Mouse (Mus musculus): ENCODE results near the gene Plppr1. TPM values are rescaled to one million over a fixed set of nuclear protein-coding genes. Genes with fewer than 3 reads are reported as not detected.

Gene Plppr1
- total RNA-seq (2014; fragmentation: Nextera tagmentation) = not detected in 2 replicates
- total RNA-seq (2017) = not detected in 2 replicates

DNA sequence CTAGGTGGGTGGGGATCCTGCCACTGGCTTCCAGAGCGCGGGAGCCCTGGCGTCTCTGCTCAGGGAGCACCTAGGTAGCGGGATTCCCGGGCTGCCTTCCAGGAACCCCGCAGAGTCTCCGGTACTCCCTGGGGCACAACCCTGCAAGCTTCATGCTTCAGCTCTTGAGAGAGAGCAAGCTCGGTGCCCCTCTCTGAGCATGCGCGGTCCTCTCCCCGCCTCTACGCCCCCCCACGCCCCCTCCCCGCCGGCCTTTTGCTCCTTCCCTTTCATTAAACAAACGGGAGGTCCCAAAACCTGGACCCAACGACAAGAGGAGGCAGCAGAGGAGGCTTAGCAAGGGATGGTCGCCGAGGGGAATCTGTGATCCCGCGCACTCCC lies at the start of gene Plppr1:
Gene Plppr1 (plus strand): TSS at position 253 of the 381 bp plus-strand sequence.
- ATAC-seq (replicated peaks; ENCODE audit: low FRiP score, low TSS enrichment, poor library complexity, severe bottlenecking) = no peak

DNA sequence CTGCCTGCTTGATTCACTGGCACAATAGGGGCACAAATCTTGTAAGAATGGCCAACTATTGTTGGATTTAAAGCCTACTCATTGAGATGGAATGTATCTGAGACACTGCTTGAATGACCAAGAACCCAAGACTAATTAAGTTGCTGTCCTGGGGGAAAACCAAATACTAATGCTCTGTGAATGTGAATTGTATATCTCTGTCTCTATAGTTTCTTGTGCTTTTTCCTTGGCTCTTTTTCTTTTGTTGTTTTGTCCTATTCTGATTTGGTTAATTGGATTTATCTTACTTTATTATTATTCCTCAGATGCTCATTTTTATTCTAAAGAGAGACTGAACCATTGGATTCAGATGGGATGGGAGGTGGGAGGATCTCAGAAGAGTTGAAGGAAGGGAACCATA lies 42.4 kb upstream of the Plppr1 start:
- ATAC-seq (replicated peaks; ENCODE audit: low FRiP score, low TSS enrichment, poor library complexity, severe bottlenecking) = no peak

GRCm38 (mm10) chr4:49023221-49023620 lies 35.9 kb upstream of the Plppr1 start:
- ATAC-seq (replicated peaks; ENCODE audit: low FRiP score, low TSS enrichment, poor library complexity, severe bottlenecking) = no peak

- ATAC-seq (replicated peaks; ENCODE audit: low FRiP score, low TSS enrichment, poor library complexity, severe bottlenecking) = no peak
These were observed 20.8 kb upstream of the Plppr1 start for GRCm38 (mm10) chr4:49038311-49038710.

DNA sequence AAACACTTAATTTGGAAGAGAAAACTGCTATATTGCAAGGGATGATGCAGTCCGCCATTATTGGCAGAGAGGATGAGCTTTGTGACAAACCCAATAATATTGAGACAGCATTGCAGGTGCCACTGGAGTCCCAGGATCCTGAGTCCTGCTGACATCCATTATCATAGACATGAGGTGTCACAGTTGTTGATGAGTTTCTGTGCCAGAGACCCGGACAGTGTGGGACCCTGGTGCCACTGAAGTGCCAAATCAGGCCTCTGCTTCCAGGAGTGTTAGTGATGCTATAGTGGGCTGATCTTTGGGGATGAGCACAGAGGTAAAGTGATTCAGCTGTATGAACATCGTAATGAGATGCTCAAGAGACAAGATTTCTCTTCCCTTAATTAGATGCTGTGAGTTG lies 19.2 kb upstream of the Plppr1 start:
- ATAC-seq (replicated peaks; ENCODE audit: low FRiP score, low TSS enrichment, poor library complexity, severe bottlenecking) = no peak

- ATAC-seq (replicated peaks; ENCODE audit: low FRiP score, low TSS enrichment, poor library complexity, severe bottlenecking) = no peak
These were observed 17.4 kb upstream of the Plppr1 start for GRCm38 (mm10) chr4:49041655-49042054.

DNA sequence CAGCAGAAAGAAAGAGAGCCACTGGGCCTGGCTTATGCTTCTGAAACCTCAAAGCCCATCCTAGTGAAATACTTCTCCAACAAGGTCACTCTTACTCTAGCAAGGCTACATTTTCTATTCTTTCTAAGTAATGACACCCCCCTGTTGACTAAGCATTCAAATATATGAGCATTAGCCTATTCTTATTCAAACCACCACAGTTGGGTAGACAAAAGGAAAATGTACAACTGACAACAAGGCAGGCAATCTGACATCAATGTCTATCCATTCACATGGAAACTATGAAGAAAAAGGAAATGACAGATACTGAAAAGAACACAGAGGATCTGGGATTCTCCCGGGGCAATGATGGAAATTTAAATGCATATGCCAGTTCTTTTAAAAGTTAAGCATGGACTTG lies 8.4 kb upstream of the Plppr1 start:
- no peak for ATAC-seq (replicated peaks; ENCODE audit: low FRiP score, low TSS enrichment, poor library complexity, severe bottlenecking)

- ATAC-seq (replicated peaks; ENCODE audit: low FRiP score, low TSS enrichment, poor library complexity, severe bottlenecking) = no peak
These were observed 1.2 kb upstream of the Plppr1 start for GRCm38 (mm10) chr4:49057916-49058315.

GRCm38 (mm10) chr4:49058557-49058956 lies 516 bp upstream of the Plppr1 start:
- no peak for ATAC-seq (replicated peaks; ENCODE audit: low FRiP score, low TSS enrichment, poor library complexity, severe bottlenecking)

GRCm38 (mm10) chr4:49059402-49060381 lies 619 bp downstream of the Plppr1 start:
- ATAC-seq (replicated peaks; ENCODE audit: low FRiP score, low TSS enrichment, poor library complexity, severe bottlenecking) = no peak

DNA sequence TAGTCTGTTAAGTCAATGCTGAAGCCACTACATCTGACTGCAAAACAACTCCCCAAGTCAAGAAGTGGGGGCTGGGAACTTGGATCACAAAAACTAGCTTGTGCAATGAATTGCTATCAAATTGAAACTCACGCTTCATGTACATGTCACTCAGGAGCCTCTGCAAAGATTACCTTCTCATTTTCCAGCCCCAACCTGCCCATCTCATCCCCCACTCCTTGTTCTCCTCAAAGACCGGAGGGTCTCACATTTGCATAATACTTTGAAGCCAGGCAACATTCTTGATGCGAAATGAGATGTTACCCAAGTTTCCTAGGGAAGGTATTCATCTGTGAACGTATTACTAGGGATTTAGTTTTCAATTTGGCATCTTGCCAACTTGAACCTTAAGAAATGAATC lies 10.4 kb downstream of the Plppr1 start:
- no peak for ATAC-seq (replicated peaks; ENCODE audit: low FRiP score, low TSS enrichment, poor library complexity, severe bottlenecking)

- no peak for ATAC-seq (replicated peaks; ENCODE audit: low FRiP score, low TSS enrichment, poor library complexity, severe bottlenecking)
These were observed 13.8 kb downstream of the Plppr1 start for GRCm38 (mm10) chr4:49072886-49073285.

GRCm38 (mm10) chr4:49075881-49076280 lies 16.8 kb downstream of the Plppr1 start:
- no peak for ATAC-seq (replicated peaks; ENCODE audit: low FRiP score, low TSS enrichment, poor library complexity, severe bottlenecking)

DNA sequence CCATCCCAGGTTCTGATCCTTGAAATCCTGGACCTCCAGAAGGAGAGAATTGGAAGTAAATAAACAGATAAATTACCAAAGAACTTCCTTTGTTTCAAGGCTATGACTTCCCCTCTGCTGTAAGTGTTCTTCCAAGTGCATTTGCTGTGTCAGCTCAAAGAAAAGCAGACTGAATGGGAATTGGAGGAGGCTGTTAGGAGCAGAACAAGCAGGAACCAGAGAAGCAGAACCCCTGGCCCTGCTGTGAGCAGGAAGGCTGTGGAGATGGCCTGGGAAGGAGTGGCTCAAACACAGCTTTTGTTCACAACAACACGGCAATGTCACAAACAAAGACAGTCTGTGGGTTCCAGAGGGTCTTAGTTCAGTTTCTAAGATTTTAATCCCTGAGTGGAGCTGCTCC lies 20.3 kb downstream of the Plppr1 start:
- no peak for ATAC-seq (replicated peaks; ENCODE audit: low FRiP score, low TSS enrichment, poor library complexity, severe bottlenecking)

GRCm38 (mm10) chr4:49088205-49088604 lies 29.1 kb downstream of the Plppr1 start:
- no peak for ATAC-seq (replicated peaks; ENCODE audit: low FRiP score, low TSS enrichment, poor library complexity, severe bottlenecking)

DNA sequence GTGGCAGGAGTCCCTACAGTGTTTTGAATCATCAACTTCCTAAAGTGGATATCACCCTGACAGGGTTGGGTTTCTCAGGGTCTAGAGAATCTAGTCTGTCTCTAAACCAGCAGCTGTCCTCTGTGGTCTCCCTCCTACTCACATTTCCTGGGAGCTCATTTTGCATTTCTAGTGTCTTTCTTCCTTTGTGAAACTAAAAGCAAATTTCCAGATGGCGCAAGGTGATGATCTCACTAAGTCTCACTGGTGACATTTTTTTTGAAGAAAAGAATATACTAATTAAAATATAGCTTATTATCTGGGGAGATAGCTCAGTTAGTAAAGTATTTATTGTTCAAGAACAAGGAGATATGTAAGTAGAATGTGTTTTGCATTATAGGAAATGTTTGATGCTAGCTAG lies 31.4 kb downstream of the Plppr1 start:
- no peak for ATAC-seq (replicated peaks; ENCODE audit: low FRiP score, low TSS enrichment, poor library complexity, severe bottlenecking)

- no peak for ATAC-seq (replicated peaks; ENCODE audit: low FRiP score, low TSS enrichment, poor library complexity, severe bottlenecking)
These were observed 40.4 kb downstream of the Plppr1 start for GRCm38 (mm10) chr4:49099448-49099847.

DNA sequence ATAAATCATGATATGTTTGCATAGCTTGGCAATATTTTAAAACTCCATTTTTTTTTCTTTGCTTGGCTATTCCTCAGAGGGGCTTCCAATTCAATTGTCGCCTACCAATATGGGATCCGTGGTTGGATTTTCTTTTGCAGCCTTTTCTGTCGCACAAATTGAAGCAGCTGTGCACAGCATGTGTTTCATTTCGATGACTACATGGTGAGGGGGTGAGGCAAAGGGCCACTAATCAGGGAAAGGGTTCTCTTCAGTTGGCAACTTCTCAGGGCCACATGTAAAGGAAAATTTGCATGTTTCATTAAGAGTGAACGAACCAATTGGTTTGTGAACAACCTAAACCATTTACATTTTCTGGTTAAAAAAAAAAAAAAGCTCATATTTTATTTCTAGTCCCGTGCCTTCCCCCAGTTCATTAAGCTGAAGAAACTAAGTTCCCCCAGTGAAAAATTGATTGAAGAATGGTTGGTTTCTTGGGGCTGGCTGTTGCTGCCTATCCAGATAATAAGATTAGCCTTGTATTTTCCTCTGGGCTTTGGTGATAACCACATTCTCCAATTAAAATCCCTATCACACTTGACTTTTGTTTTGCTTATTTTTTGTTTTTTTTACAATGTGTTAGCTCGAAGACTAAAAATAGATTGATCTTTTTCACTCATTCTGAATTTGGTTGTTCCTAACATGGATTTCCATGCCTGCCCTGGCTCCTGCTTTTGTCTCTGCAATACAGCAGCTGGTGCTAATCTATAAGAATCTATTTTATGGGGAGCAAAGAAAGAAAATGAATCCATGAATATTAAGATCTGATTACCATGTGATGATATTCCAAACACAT lies 43.1 kb downstream of the Plppr1 start:
- no peak for ATAC-seq (replicated peaks; ENCODE audit: low FRiP score, low TSS enrichment, poor library complexity, severe bottlenecking)

DNA sequence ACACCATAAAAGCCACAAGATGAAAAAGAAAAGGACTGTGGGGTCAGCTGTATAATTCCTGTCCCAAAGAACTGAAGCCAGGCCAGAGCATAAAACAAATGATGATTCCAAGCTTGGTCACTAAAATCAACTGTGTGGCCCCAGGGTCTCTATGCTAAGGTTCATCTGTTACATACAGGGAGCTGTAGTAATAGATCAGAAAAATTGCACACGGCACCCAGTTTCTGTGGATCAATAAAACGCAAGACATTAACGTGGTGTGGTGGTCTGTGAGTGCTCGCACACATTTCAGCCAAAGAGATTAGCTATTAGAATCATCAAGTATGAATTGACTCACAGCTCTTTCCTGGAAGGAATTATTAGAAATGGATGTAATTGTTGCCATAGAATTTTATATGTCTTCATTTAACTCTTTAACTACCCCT lies 43.7 kb downstream of the Plppr1 start:
- ATAC-seq (replicated peaks; ENCODE audit: low FRiP score, low TSS enrichment, poor library complexity, severe bottlenecking) = no peak

GRCm38 (mm10) chr4:49104860-49105259 lies 45.8 kb downstream of the Plppr1 start:
- no peak for ATAC-seq (replicated peaks; ENCODE audit: low FRiP score, low TSS enrichment, poor library complexity, severe bottlenecking)
